8 mouse cellular contexts compared by ENCODE assay signal in genomic region chr4:83524456-83524842, GRCm38 (mm10). TPM values are rescaled to one million over a fixed set of nuclear protein-coding genes. Genes with fewer than 3 reads are reported as not detected.
DNase-seq lines count a peak whose midpoint lies in the region; ATAC-seq and TF ChIP-seq lines count a peak whose summit lies in the region.

No protein-coding gene starts in this region.

- no peaks in the 10 kb centered on the region for H3K36me3 ChIP-seq in erythroblast, embryonic 14.5 days (ENCODE audit: control insufficient read depth)
- H3K36me3 ChIP-seq in spleen, adult 2 months (ENCODE audit: control insufficient read depth, insufficient read depth, low read length) = no peaks in the 10 kb centered on the region
- no peaks in the 10 kb centered on the region for H3K36me3 ChIP-seq in liver, embryonic 12.5 days
- no peaks in the 10 kb centered on the region for H3K36me3 ChIP-seq in stomach, postnatal 0 days (ENCODE audit: control insufficient read depth, insufficient read depth, low read length)

- WGBS in spleen, adult 2 months = 21% methylated on average over 6 of the region's 6 CpGs
- WGBS in liver, embryonic 12.5 days (ENCODE audit: insufficient replicate concordance) = 10% methylated on average over 6 of the region's 6 CpGs
- WGBS in stomach, postnatal 0 days = 12% methylated on average over 6 of the region's 6 CpGs

- TF ChIP-seq EP300 in stomach, postnatal 0 days (optimal IDR thresholded peaks at IDR 0.05) = no peak

- TF ChIP-seq CTCF in spleen, adult 2 months (IDR thresholded peaks at IDR 0.05; ENCODE audit: extremely low read depth, insufficient read depth, insufficient read length, insufficient replicate concordance) = no peak
- TF ChIP-seq CTCF in stomach, postnatal 0 days (IDR thresholded peaks at IDR 0.05; ENCODE audit: low read depth) = no peak

- TF ChIP-seq POLR2A in spleen, adult 2 months (IDR thresholded peaks at IDR 0.05; ENCODE audit: low read depth, low read length) = no peak

- peak overlapping the region; percentile 87; the same call in 1 of the 2 replicates for H3K27ac ChIP-seq in spleen, adult 2 months (ENCODE audit: insufficient read depth, low read length)
- peak overlapping the region; percentile 91 for H3K27ac ChIP-seq in liver, embryonic 12.5 days
- H3K27ac ChIP-seq in stomach, postnatal 0 days (replicated peaks) = peak overlapping the region; percentile 94

- H3K27me3 ChIP-seq in erythroblast, embryonic 14.5 days (ENCODE audit: control insufficient read depth) = no peaks in the 10 kb centered on the region
- no peaks in the 10 kb centered on the region for H3K27me3 ChIP-seq in spleen, adult 2 months (ENCODE audit: control insufficient read depth, insufficient read depth, low read length)
- no peaks in the 10 kb centered on the region for H3K27me3 ChIP-seq in liver, embryonic 12.5 days (replicated peaks)
- no peaks in the 10 kb centered on the region for H3K27me3 ChIP-seq in stomach, postnatal 0 days (ENCODE audit: control insufficient read depth, insufficient read depth, low read length)

- H3K4me3 ChIP-seq in erythroblast, embryonic 14.5 days (replicated peaks) = peak overlapping the region; percentile 77
- peak overlapping the region; percentile 89 for H3K4me3 ChIP-seq in spleen, adult 2 months (ENCODE audit: extremely low read depth, insufficient read depth, insufficient read length)
- peak overlapping the region; percentile 87 for H3K4me3 ChIP-seq in liver, embryonic 12.5 days
- H3K4me3 ChIP-seq in stomach, postnatal 0 days (ENCODE audit: low read depth, low read length) = peak overlapping the region; percentile 80

- no peaks in the 10 kb centered on the region for H3K9me3 ChIP-seq in erythroblast, embryonic 14.5 days (ENCODE audit: control insufficient read depth, low read length)
- H3K9me3 ChIP-seq in liver, embryonic 12.5 days (replicated peaks) = no peaks in the 10 kb centered on the region
- H3K9me3 ChIP-seq in stomach, postnatal 0 days (ENCODE audit: control insufficient read depth, low read length) = no peaks in the 10 kb centered on the region

- H3K4me1 ChIP-seq in erythroblast, embryonic 14.5 days (ENCODE audit: control insufficient read depth) = peaks cover 37% of the 10 kb centered on the region
- H3K4me1 ChIP-seq in spleen, adult 2 months (ENCODE audit: control insufficient read depth, insufficient read depth, insufficient read length) = no peaks in the 10 kb centered on the region; the same call in 1 of the 2 replicates
- H3K4me1 ChIP-seq in liver, embryonic 12.5 days = peaks cover 41% of the 10 kb centered on the region
- no peaks in the 10 kb centered on the region for H3K4me1 ChIP-seq in stomach, postnatal 0 days (replicated peaks; ENCODE audit: control insufficient read depth, insufficient read depth)

- H3K9ac ChIP-seq in liver, embryonic 12.5 days = peak overlapping the region; percentile 83
- no peak overlapping the region for H3K9ac ChIP-seq in stomach, postnatal 0 days (ENCODE audit: low read length)

- H3K4me2 ChIP-seq in liver, embryonic 12.5 days = peak overlapping the region; percentile 99
- H3K4me2 ChIP-seq in stomach, postnatal 0 days (replicated peaks; ENCODE audit: low read depth) = peak overlapping the region; percentile 75

- no peak for ATAC-seq in erythroblast, adult 5-6 weeks (replicated peaks; ENCODE audit: low FRiP score, poor library complexity, severe bottlenecking)
- ATAC-seq in liver, embryonic 12.5 days = no peak
- ATAC-seq in stomach, postnatal 0 days (ENCODE audit: low FRiP score, low TSS enrichment) = no peak

- no peak for DNase-seq in spleen, adult 2 months (ENCODE audit: low read depth in 1 of 2, low spot score in 2 of 2)
- DNase-seq in spleen, postnatal 4 days (ENCODE audit: low spot score in 2 of 2) = no peak
- no peak for DNase-seq in stomach, postnatal 0 days (ENCODE audit: low spot score)
- no peak for DNase-seq in left cerebral cortex, adult 8-10 months (ENCODE audit: low spot score in 2 of 2)
- no peak for DNase-seq in right cerebral cortex, postnatal 4 days

RNA-seq across cellular contexts. Expression of gene Ccdc171, which starts 0.9 kb away (rescaled TPM):
- polyA plus RNA-seq in erythroblast, embryonic 14.5 days (2012) = not detected in 2 replicates
- 1.5 and 5.8 TPM in 2 replicates for total RNA-seq in erythroblast, adult 5-6 weeks (2015; ENCODE audit: low replicate concordance)
- 1.8 and 3.2 TPM in 2 replicates for total RNA-seq in erythroblast, adult 5-6 weeks (2017; ENCODE audit: low replicate concordance)
- polyA plus RNA-seq in spleen, adult 2 months (2012; rRNA removed) = 0.80 and 1.0 TPM in 2 replicates
- polyA plus RNA-seq in liver, embryonic 12.5 days (2016; fragmentation: Nextera tagmentation; extraction: Ambion mirVana) = 2.4 and 2.6 TPM in 2 replicates
- 1.0 and 1.4 TPM in 2 replicates for polyA plus RNA-seq in stomach, postnatal 0 days (2015; fragmentation: Nextera tagmentation; extraction: Ambion mirVana)
- total RNA-seq in left cerebral cortex, adult 8-10 months (2022) = 1 to 10 TPM; 3.8 to 4.5 (median 3.8) TPM

RNA-seq across cellular contexts. Expression of gene Psip1, which starts 38.2 kb away (rescaled TPM):
- 8.5 TPM in 2 replicates for polyA plus RNA-seq in erythroblast, embryonic 14.5 days (2012)
- 52.1 and 60.8 TPM in 2 replicates for total RNA-seq in erythroblast, adult 5-6 weeks (2015; ENCODE audit: low replicate concordance)
- 57.2 and 81.7 TPM in 2 replicates for total RNA-seq in erythroblast, adult 5-6 weeks (2017; ENCODE audit: low replicate concordance)
- 17.5 and 42.2 TPM in 2 replicates for polyA plus RNA-seq in spleen, adult 2 months (2012; rRNA removed)
- 92.0 and 100.0 TPM in 2 replicates for polyA plus RNA-seq in liver, embryonic 12.5 days (2016; fragmentation: Nextera tagmentation; extraction: Ambion mirVana)
- polyA plus RNA-seq in stomach, postnatal 0 days (2015; fragmentation: Nextera tagmentation; extraction: Ambion mirVana) = 31.1 and 36.5 TPM in 2 replicates
- 100 to 1,000 TPM; 206 to 215 (median 209) TPM for total RNA-seq in left cerebral cortex, adult 8-10 months (2022)
